Comparison of ENCODE assay signal across 9 mouse cellular contexts in genomic region chr4:132077445-132077844, GRCm38 (mm10). TPM values are rescaled to one million over a fixed set of nuclear protein-coding genes. Genes with fewer than 3 reads are reported as not detected.
DNase-seq lines count a peak whose midpoint lies in the region; ATAC-seq and TF ChIP-seq lines count a peak whose summit lies in the region.
"Had no signal": no experiment of that assay in that cellular context is flagged by ENCODE, and none has a peak within 500 bp of the region (broad histone marks: within the 10 kb centered on the region; RNA-seq: fewer than 3 reads in every experiment).

No protein-coding gene starts in this region.

- no peak for TF ChIP-seq EP300 in lung, postnatal 0 days (IDR thresholded peaks at IDR 0.05)

- H3K4me3 ChIP-seq in lung, postnatal 0 days (ENCODE audit: low read depth, low read length): no peak overlapping the region
- H3K4me3 ChIP-seq in liver, embryonic 11.5 days (ENCODE audit: low read depth, low read length): peak overlapping the region; percentile 43
- H3K4me3 ChIP-seq: limb, embryonic 12.5 days had no signal

- intact Hi-C loops in gastrocnemius, postnatal 36 days (cut with DNase I): loop anchor here (5.0 kb wide), 3 partner anchors 40 to 215 kb away; no protein-coding TSS in a partner anchor

- no peaks in the 10 kb centered on the region for H3K27me3 ChIP-seq in lung, postnatal 0 days (replicated peaks; ENCODE audit: insufficient read depth, low read length)
- H3K27me3 ChIP-seq in liver, embryonic 11.5 days (replicated peaks; ENCODE audit: control insufficient read depth, insufficient read depth, low read length): no peaks in the 10 kb centered on the region

- ATAC-seq in lung, postnatal 0 days: no peak
- ATAC-seq in liver, embryonic 11.5 days (replicated peaks; ENCODE audit: low FRiP score): peak; percentile 62
- ATAC-seq: forebrain, postnatal 0 days had no signal

- TF ChIP-seq CTCF in lung, postnatal 0 days (IDR thresholded peaks at IDR 0.05): no peak

- WGBS in lung, postnatal 0 days: 52% methylated on average over 7 of the region's 7 CpGs
- 22% methylated on average over 7 of the region's 7 CpGs for WGBS in liver, embryonic 11.5 days

- H3K9me3 ChIP-seq in lung, postnatal 0 days (ENCODE audit: low read length): no peaks in the 10 kb centered on the region
- no peaks in the 10 kb centered on the region for H3K9me3 ChIP-seq in liver, embryonic 11.5 days (ENCODE audit: control insufficient read depth, low read length)
- H3K9me3 ChIP-seq: limb, embryonic 12.5 days had no signal

- no peaks in the 10 kb centered on the region for H3K36me3 ChIP-seq in lung, postnatal 0 days (ENCODE audit: insufficient read depth, low read length)
- H3K36me3 ChIP-seq in liver, embryonic 11.5 days (ENCODE audit: control insufficient read depth, insufficient read depth, low read length): 0 out of 2 replicates have a peak, but pooled peaks cover 2% of the 10 kb centered on the region
- H3K36me3 ChIP-seq: limb, embryonic 12.5 days had no signal

- H3K4me2 ChIP-seq in lung, postnatal 0 days (replicated peaks; ENCODE audit: low read depth, low read length): 0 out of 2 replicates have a peak overlapping the region, but pooled peaks have one; percentile 20
- H3K4me2 ChIP-seq in liver, embryonic 11.5 days: peak overlapping the region; percentile 99
- H3K4me2 ChIP-seq: limb, embryonic 12.5 days had no signal

- H3K27ac ChIP-seq in lung, postnatal 0 days (ENCODE audit: low read length): peak overlapping the region; percentile 87
- peak overlapping the region; percentile 100 for H3K27ac ChIP-seq in liver, embryonic 11.5 days (ENCODE audit: low read depth, low read length)

- peaks cover 6% of the 10 kb centered on the region; the same call in 1 of the 2 replicates for H3K4me1 ChIP-seq in lung, postnatal 0 days (ENCODE audit: insufficient read depth, low read depth, low read length)
- H3K4me1 ChIP-seq in liver, embryonic 11.5 days (replicated peaks; ENCODE audit: control insufficient read depth, insufficient read depth, low read length): peaks cover 45% of the 10 kb centered on the region

- peak; percentile 26 for DNase-seq in lung, postnatal 0 days (ENCODE audit: low spot score)
- DNase-seq in lung, postnatal 36 days: no peak
- DNase-seq in c-Kit-positive CD71-positive TER-119-positive erythroid progenitor cells, embryonic 14.5 days (ENCODE audit: low spot score): peak; percentile 96
- peak; percentile 82 for DNase-seq in liver, embryonic 11.5 days (ENCODE audit: low spot score)
- DNase-seq in yolk sac, embryonic 10.5 days (ENCODE audit: low spot score): peak; percentile 56
- DNase-seq in gastrocnemius, postnatal 36 days: no peak
- no peak for DNase-seq in testis, postnatal 10 days (ENCODE audit: low spot score)
- DNase-seq: forebrain, postnatal 0 days had no signal

- no peak overlapping the region for H3K9ac ChIP-seq in lung, postnatal 0 days (replicated peaks; ENCODE audit: low read depth)
- H3K9ac ChIP-seq in liver, embryonic 11.5 days (ENCODE audit: low read depth, low read length): peak overlapping the region; percentile 76; the same call in 1 of the 2 replicates
- H3K9ac ChIP-seq: forebrain, postnatal 0 days; limb, embryonic 12.5 days had no signal

RNA-seq across cellular contexts. Expression of gene Epb41, which starts 2.3 kb away (rescaled TPM):
- polyA plus RNA-seq in lung, postnatal 0 days (2015; fragmentation: Nextera tagmentation; extraction: Ambion mirVana): 29.9 and 32.5 TPM in 2 replicates
- polyA plus RNA-seq in liver, embryonic 11.5 days (2014; fragmentation: Nextera tagmentation; extraction: Ambion mirVana): 108 and 116 TPM in 2 replicates
- total RNA-seq in gastrocnemius, postnatal 36 days (2021): 10 to 100 TPM; 92.0 to 92.7 TPM

RNA-seq across cellular contexts. Expression of gene Gm10300, which starts 2.9 kb away (rescaled TPM):
- polyA plus RNA-seq in lung, postnatal 0 days (2015; fragmentation: Nextera tagmentation; extraction: Ambion mirVana): 0.15 and 0.18 TPM in 2 replicates
- polyA plus RNA-seq in liver, embryonic 11.5 days (2014; fragmentation: Nextera tagmentation; extraction: Ambion mirVana): 0.10 and 0.11 TPM in 2 replicates
- total RNA-seq in gastrocnemius, postnatal 36 days (2021): not detected
- polyA plus RNA-seq: forebrain, postnatal 0 days had no signal

Comparison
In these comparisons a context has a peak if more than half of its experiments do, and no peak if none do; other contexts are left out.
1. DNase-seq: peak in lung, postnatal 0 days (single experiment), c-Kit-positive CD71-positive TER-119-positive erythroid progenitor cells, embryonic 14.5 days (single experiment), liver, embryonic 11.5 days (single experiment) and yolk sac, embryonic 10.5 days (single experiment); none in lung, postnatal 36 days (single experiment), gastrocnemius, postnatal 36 days (0 of 2) and testis, postnatal 10 days (single experiment).